Mouse (Mus musculus) liver, adult (tissue): Measurements from ENCODE around the gene Man2a1.

ENCODE experiments used
- GATA4 ChIP-seq: IDR thresholded peaks from 2 replicates; pipeline ENCODE4 v1.6.1; 2014; ENCODE audit warnings: mild to moderate bottlenecking, low read length; ENCODE audit not compliant: insufficient replicate concordance

Man2a1 gene

DNA sequence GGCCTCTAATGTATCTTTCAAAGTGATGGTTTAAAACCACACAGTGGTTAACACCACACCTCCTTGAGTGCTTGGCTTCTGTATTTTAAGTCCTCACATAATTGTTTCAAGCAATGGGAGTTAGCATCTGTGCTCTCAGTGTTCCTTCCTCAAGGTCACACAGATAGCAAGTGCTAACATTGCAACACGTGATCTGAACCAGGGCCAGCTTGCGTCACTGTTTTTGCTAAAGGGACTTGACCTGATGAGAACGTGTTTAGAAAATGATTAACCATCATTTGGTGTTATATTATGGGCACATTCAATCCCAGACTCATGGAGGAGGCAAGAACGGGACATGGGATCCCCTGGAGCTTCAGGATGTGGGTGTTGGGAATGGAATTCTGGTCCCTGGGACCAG, 17.3 kb downstream of the Man2a1 start:
- peak; percentile 97 for TF ChIP-seq GATA4

DNA sequence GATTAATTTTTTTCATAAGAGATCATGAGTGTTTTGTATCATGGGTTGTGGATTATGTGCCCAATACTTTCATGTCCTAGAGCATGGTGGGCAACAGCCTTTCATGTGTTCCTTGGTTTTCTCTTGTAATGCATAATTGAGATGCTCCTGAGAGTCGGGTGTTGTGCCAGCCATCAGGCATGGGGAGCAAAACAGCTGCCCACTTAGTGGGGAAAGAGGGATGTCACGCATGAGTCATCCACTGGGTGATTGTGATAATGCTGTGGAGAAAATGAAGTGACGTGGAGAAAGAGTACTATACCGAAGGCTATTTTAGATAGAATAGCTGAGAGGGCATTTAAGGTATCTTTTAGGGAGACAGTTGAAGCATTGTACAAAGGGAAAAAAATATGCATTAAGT, 18.5 kb downstream of the Man2a1 start:
- no peak for TF ChIP-seq GATA4

GRCm38 (mm10) chr17:64620135-64620534, 19.6 kb downstream of the Man2a1 start:
- TF ChIP-seq GATA4 = no peak

GRCm38 (mm10) chr17:64620627-64621026, 20.1 kb downstream of the Man2a1 start:
- no peak for TF ChIP-seq GATA4

- TF ChIP-seq GATA4 = no peak
Observed at GRCm38 (mm10) chr17:64621226-64621625, 20.7 kb downstream of the Man2a1 start.

DNA sequence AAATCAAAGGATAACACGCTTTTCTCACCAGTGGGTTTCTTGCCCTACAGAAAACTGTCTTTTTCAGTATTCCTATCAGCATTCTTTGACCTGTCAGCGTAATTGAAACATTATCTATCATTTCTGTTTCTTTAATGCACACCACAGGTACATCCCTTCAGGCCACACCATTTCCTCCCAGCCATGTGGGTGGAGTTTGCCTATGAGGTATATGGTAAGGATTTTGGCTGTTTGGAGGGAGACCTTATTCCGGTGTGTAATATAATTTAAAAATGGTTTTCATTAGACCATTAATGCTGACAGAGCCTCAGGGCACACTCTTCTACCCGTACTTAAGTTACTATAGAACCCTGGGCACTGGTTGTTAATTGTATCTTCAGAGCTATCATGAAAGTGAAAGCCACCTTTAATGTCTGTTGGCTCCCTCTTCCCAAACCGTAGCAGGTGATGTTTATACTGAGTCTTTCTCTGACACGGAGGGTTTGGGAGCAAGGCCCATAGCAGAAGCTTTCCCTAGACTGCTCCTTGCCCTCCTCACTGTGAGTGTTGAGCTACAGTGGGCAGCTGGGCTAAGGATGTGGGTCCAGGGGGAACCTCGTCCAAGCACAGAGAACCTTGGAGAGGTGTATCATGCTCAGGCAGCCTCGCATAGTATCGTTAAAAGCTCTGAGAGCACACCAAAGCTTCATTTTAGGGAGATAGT, 21.3 kb downstream of the Man2a1 start:
- TF ChIP-seq GATA4 = no peak

DNA sequence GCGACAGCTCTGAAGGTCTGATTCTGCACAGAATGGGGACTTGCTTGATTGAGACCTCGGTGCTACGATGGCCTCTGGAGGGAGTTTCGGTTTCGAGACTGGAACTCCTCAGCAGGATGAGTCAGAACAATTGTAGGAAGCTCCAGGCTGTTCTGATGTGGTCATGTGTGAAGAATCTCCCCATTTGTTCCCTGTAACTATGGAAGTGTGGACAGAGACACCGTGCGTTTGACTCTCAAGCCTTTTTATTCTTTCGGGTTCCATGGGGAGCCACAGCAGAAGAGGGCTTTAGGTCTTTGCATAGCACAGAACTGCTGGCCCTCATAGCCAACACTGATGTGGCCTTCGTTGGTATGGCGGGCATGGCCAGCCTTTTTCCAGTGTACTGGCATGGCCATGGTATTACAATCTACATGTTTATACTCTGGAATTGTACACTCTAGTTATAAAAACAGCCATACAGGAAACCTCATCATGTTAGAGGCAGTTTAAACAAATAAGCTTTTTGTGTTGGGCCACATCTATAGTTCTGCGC, 21.9 kb downstream of the Man2a1 start:
- TF ChIP-seq GATA4 = no peak

- no peak for TF ChIP-seq GATA4
Observed at GRCm38 (mm10) chr17:64624439-64624838, 23.9 kb downstream of the Man2a1 start.

- no peak for TF ChIP-seq GATA4
Observed at GRCm38 (mm10) chr17:64628796-64629195, 28.3 kb downstream of the Man2a1 start.

DNA sequence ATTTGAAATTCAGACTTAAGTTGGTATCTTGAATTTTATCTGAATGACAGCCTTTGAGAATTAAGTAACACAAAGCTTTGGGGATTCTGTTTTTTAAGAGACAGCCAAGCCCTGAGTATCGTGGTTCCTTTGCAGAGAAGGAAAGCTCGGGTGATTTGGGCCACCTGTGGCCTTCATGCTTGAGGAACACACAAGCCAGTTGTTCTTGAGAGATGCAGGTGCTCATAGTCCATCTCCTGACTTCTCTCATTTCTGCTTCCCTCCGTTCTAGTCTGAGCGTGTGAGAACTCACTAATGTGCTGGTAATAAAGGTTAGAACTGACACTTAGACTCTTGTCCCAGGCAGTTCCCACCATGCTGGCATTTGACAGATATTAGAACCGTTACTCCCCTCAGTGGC, 28.9 kb downstream of the Man2a1 start:
- no peak for TF ChIP-seq GATA4

DNA sequence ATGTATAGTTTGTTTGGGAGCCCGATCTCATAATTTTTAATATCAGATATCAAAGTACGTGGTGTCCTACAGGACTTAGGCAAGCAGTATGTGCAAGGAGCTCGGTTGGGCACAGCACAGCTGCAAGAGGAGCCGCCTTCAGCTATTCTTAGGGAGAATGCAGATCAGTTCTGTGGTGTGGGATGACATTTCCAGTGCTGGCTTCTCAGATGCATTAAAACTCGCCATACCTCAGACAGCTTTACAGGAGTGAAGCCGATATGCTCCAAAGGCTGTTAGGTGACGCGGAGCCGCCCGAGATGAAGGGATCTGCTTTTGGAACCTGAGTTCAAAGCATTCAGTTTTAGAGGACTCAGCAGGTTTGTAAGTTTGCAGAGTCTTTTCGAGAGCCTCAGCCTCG, 30.0 kb downstream of the Man2a1 start:
- no peak for TF ChIP-seq GATA4

DNA sequence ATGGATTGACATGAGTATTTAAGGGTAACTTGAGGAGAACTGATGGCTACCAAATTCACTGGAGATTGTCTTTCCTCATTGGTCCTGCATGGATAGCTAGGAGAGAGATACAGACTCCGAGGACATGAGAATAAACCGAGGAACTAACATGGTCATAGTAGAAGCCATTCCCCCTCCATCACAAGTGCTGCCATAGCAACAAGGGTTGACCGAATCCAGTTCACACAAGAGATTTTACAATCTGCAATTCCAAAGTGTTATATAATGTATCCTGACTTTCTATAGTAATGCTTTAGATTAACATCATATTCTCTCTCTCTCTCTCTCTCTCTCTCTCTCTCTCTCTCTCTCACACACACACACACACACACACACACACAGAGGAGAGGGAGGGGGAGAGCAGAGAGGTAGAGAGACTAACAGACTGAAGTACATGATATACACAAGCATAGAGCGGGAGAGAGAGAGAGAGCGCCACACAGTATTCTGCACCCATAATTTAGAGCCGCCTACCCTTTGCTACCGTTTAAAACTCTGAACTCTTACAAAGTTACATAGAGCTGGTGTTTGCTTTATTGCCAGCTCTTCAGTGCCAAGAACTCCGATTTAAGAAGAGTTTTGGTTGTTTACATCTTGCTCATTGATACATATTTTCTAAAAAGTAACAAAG, 37.5 kb downstream of the Man2a1 start:
- no peak for TF ChIP-seq GATA4

DNA sequence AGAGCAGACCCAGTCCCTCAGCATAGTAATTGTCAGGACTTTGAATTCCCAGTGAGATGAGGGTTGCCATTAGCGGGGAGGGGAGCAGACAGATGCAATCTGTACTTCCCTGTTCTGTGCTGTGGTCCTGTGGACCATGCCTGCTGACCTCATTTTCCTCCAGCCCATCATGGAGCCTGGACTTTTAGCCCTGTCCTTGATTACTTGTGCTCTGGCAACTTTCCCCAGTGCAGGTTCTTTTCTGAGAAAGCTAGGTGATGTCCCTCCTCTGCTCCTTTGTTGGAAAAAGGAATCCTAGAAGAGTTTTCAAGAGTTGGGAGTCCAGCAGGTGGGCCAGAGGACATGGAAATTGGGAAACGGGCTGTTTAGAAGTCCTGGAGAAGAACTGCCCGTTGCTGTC, 40.8 kb downstream of the Man2a1 start:
- TF ChIP-seq GATA4 = no peak

DNA sequence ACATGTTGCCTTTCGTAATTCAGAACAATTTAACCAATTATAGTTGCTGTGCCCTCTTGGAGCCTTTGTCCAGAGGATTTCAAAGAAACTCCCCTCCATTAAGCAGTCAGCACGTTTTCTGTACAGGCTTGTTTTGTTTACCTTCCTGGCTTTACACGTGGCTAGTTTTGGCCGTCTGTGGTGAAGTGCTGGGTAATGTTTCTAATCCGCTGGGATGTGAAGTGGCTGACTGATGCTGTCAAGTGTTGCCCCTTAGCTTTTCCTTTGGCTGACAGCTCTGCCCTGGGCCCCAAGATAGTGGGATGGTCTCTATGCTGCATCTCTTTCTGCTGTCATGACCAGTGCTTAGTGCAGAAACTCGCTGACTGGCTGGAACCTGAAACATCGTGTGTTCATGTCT, 43.1 kb downstream of the Man2a1 start:
- no peak for TF ChIP-seq GATA4

- TF ChIP-seq GATA4 = no peak
Observed at GRCm38 (mm10) chr17:64644888-64645605, 44.5 kb downstream of the Man2a1 start.

- TF ChIP-seq GATA4 = no peak
Observed at GRCm38 (mm10) chr17:64647396-64647795, 46.9 kb downstream of the Man2a1 start.

DNA sequence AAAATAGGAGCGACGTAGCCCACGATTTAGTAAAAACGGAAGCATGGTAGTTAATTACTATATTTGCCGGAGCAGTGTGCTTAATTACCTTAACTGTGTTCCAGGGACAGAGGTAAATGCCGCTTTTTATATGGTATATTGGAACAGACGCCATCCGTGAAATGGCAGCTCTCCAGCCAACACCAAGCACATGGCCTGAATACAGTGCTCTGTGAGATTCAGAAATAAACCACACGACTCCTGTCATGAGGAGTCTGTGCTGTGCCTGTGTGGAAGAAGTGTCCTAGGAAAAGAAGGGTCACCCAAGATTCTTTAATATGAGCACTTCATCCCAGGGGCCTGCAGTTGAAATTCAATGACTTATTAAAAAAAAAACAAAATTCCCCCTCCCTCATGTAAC, 50.2 kb downstream of the Man2a1 start:
- no peak for TF ChIP-seq GATA4

GRCm38 (mm10) chr17:64653621-64654020, 53.1 kb downstream of the Man2a1 start:
- TF ChIP-seq GATA4 = no peak
